Mouse (Mus musculus): ENCODE data around the gene Ube2e2. TPM values are rescaled to one million over a fixed set of nuclear protein-coding genes. Genes with fewer than 3 reads are reported as not detected.
"Not testable (repeated sequence)": the region's sequence is repeated elsewhere in the genome, so short reads cannot be mapped to it uniquely, and the experiment has no call there.

Ube2e2 gene
- total and polyA plus RNA-seq, 2 experiments from 2014 or later, result 38.5 to 44.5 TPM

DNA sequence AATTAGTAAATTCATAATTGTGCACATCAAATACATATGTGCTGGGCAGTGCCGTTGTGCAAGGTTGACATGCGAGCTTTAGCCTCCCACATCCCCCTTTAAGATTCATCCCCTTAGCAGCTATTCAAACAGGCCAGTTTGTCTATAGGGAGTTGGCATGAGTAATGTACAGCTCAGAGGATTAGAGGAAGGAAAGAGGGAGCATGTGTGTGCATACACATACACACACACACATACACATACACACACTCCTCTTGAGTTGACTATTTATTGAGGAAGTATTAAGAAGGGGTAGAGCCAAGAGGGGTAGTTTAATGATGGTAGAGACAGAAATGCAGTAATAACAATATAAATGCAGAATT lies 339.5 kb downstream of the Ube2e2 start:
- H3K9ac ChIP-seq (replicated peaks; ENCODE audit: low read depth, low read length), result no peak overlapping the region
- H3K36me3 ChIP-seq (replicated peaks; ENCODE audit: control insufficient read depth, insufficient read depth, low read length), result no peaks in the 10 kb centered on the region
- ATAC-seq (ENCODE audit: insufficient read depth, low read depth) (no peak), DNase-seq (ENCODE audit: low spot score) (no peak)
- H3K27ac ChIP-seq (ENCODE audit: low read depth), result no peak overlapping the region
- TF ChIP-seq EP300 (IDR thresholded peaks at IDR 0.05; ENCODE audit: low read depth), result no peak
- no peak for TF ChIP-seq CTCF (IDR thresholded peaks at IDR 0.05; ENCODE audit: low read depth)
- H3K27me3 ChIP-seq (ENCODE audit: control insufficient read depth, insufficient read depth, low read length), result no peaks in the 10 kb centered on the region
- no peak overlapping the region for H3K4me3 ChIP-seq (ENCODE audit: low read depth, low read length)
- no peak overlapping the region for H3K4me2 ChIP-seq (ENCODE audit: low read depth, low read length)
- no peaks in the 10 kb centered on the region for H3K4me1 ChIP-seq (ENCODE audit: control insufficient read depth, insufficient read depth)
- 84% methylated on average over 2 of the region's 2 CpGs for WGBS
- H3K9me3 ChIP-seq (replicated peaks; ENCODE audit: control insufficient read depth, low read length), result no peaks in the 10 kb centered on the region

- Histone ChIP-seq H3K9ac (replicated peaks; ENCODE audit: low read depth, low read length) (no peak overlapping the region), H3K4me1 (ENCODE audit: control insufficient read depth, insufficient read depth) (no peaks in the 10 kb centered on the region), H3K4me2 (ENCODE audit: low read depth, low read length) (no peak overlapping the region), H3K9me3 (replicated peaks; ENCODE audit: control insufficient read depth, low read length) (no peaks in the 10 kb centered on the region), H3K27me3 (ENCODE audit: control insufficient read depth, insufficient read depth, low read length) (no peaks in the 10 kb centered on the region), H3K27ac (ENCODE audit: low read depth) (no peak overlapping the region), H3K36me3 (replicated peaks; ENCODE audit: control insufficient read depth, insufficient read depth, low read length) (no peaks in the 10 kb centered on the region), H3K4me3 (ENCODE audit: low read depth, low read length) (no peak overlapping the region)
- DNase-seq (ENCODE audit: low spot score) (no peak), ATAC-seq (ENCODE audit: insufficient read depth, low read depth) (no peak)
- WGBS, result 73% methylated on average over 3 of the region's 3 CpGs
- no peak for TF ChIP-seq CTCF (IDR thresholded peaks at IDR 0.05; ENCODE audit: low read depth)
- no peak for TF ChIP-seq EP300 (IDR thresholded peaks at IDR 0.05; ENCODE audit: low read depth)
These were observed 340.0 kb downstream of the Ube2e2 start for GRCm38 (mm10) chr14:18553987-18554626.

- no peak for TF ChIP-seq EP300 (IDR thresholded peaks at IDR 0.05; ENCODE audit: low read depth)
- no peak for TF ChIP-seq CTCF (IDR thresholded peaks at IDR 0.05; ENCODE audit: low read depth)
- ATAC-seq (ENCODE audit: insufficient read depth, low read depth), result no peak
These were observed 346.5 kb downstream of the Ube2e2 start for GRCm38 (mm10) chr14:18547541-18547940.

DNA sequence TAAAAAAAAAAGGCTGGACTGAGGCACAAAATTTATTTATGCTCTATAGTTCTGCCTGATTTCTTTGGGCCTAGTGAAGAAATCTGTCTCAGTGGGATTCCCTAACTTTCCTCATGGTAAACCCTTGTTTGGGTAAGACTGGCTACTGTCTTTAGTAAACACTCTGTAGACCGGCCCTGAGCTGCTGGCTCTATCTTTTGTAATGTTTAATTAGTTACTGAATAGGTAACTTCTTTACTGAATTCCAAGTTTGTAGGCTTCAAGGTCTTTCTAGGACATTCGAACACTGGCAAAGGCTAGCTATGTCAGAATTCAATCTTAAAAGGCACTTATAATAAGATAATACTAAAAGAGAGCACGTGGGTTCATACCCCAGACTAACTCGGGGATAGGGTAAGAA lies 355.0 kb downstream of the Ube2e2 start:
- H3K27me3 ChIP-seq (ENCODE audit: control insufficient read depth, insufficient read depth, low read length); ATAC-seq (ENCODE audit: insufficient read depth, low read depth); H3K9ac ChIP-seq (replicated peaks; ENCODE audit: low read depth, low read length); H3K4me2 ChIP-seq (ENCODE audit: low read depth, low read length); DNase-seq (ENCODE audit: low spot score); H3K4me1 ChIP-seq (ENCODE audit: control insufficient read depth, insufficient read depth); H3K4me3 ChIP-seq (ENCODE audit: low read depth, low read length); H3K36me3 ChIP-seq (replicated peaks; ENCODE audit: control insufficient read depth, insufficient read depth, low read length); H3K27ac ChIP-seq (ENCODE audit: low read depth); H3K9me3 ChIP-seq (replicated peaks; ENCODE audit: control insufficient read depth, low read length): not testable (repeated sequence)
- WGBS, result 69% methylated on average over 4 of the region's 4 CpGs

More at GRCm38 (mm10) chr14:18547541-18547940, 346.5 kb downstream of the Ube2e2 start:
- Histone ChIP-seq H3K4me3 (ENCODE audit: low read depth, low read length) (no peak overlapping the region), H3K27ac (ENCODE audit: low read depth) (no peak overlapping the region), H3K9ac (replicated peaks; ENCODE audit: low read depth, low read length) (no peak overlapping the region), H3K36me3 (replicated peaks; ENCODE audit: control insufficient read depth, insufficient read depth, low read length) (no peaks in the 10 kb centered on the region), H3K9me3 (replicated peaks; ENCODE audit: control insufficient read depth, low read length) (no peaks in the 10 kb centered on the region), H3K4me1 (ENCODE audit: control insufficient read depth, insufficient read depth) (no peaks in the 10 kb centered on the region), H3K4me2 (ENCODE audit: low read depth, low read length) (no peak overlapping the region), H3K27me3 (ENCODE audit: control insufficient read depth, insufficient read depth, low read length) (no peaks in the 10 kb centered on the region)
- DNase-seq (ENCODE audit: low spot score), result no peak
- 75% methylated on average over 5 of the region's 5 CpGs for WGBS

- no peaks in the 10 kb centered on the region for H3K36me3 ChIP-seq (replicated peaks; ENCODE audit: control insufficient read depth, insufficient read depth, low read length)
- H3K4me3 ChIP-seq (ENCODE audit: low read depth, low read length), result no peak overlapping the region
- H3K27me3 ChIP-seq (ENCODE audit: control insufficient read depth, insufficient read depth, low read length), result no peaks in the 10 kb centered on the region
- WGBS, result 51% methylated on average over 2 of the region's 2 CpGs
- no peak overlapping the region for H3K27ac ChIP-seq (ENCODE audit: low read depth)
- no peak for TF ChIP-seq EP300 (IDR thresholded peaks at IDR 0.05; ENCODE audit: low read depth)
- TF ChIP-seq CTCF (IDR thresholded peaks at IDR 0.05; ENCODE audit: low read depth), result no peak
- no peaks in the 10 kb centered on the region for H3K4me1 ChIP-seq (ENCODE audit: control insufficient read depth, insufficient read depth)
- ATAC-seq (ENCODE audit: insufficient read depth, low read depth), result no peak
- no peak overlapping the region for H3K9ac ChIP-seq (replicated peaks; ENCODE audit: low read depth, low read length)
- DNase-seq (ENCODE audit: low spot score), result no peak
- H3K9me3 ChIP-seq (replicated peaks; ENCODE audit: control insufficient read depth, low read length), result no peaks in the 10 kb centered on the region
- H3K4me2 ChIP-seq (ENCODE audit: low read depth, low read length), result no peak overlapping the region
These were observed 363.2 kb downstream of the Ube2e2 start for GRCm38 (mm10) chr14:18530899-18531298.

- no peak for ATAC-seq (ENCODE audit: insufficient read depth, low read depth)
- WGBS, result 40% methylated on average over 4 of the region's 4 CpGs
- H3K4me3 ChIP-seq (ENCODE audit: low read depth, low read length), result no peak overlapping the region
These were observed 363.6 kb downstream of the Ube2e2 start for GRCm38 (mm10) chr14:18530496-18530895.

More at GRCm38 (mm10) chr14:18530496-18530895, 363.6 kb downstream of the Ube2e2 start:
- no peak overlapping the region for H3K9ac ChIP-seq (replicated peaks; ENCODE audit: low read depth, low read length)
- no peak for DNase-seq (ENCODE audit: low spot score)
- no peaks in the 10 kb centered on the region for H3K9me3 ChIP-seq (replicated peaks; ENCODE audit: control insufficient read depth, low read length)
- H3K27me3 ChIP-seq (ENCODE audit: control insufficient read depth, insufficient read depth, low read length), result no peaks in the 10 kb centered on the region
- no peaks in the 10 kb centered on the region for H3K4me1 ChIP-seq (ENCODE audit: control insufficient read depth, insufficient read depth)
- H3K36me3 ChIP-seq (replicated peaks; ENCODE audit: control insufficient read depth, insufficient read depth, low read length), result no peaks in the 10 kb centered on the region
- no peak overlapping the region for H3K27ac ChIP-seq (ENCODE audit: low read depth)
- H3K4me2 ChIP-seq (ENCODE audit: low read depth, low read length), result no peak overlapping the region
- no peak for TF ChIP-seq EP300 (IDR thresholded peaks at IDR 0.05; ENCODE audit: low read depth)
- no peak for TF ChIP-seq CTCF (IDR thresholded peaks at IDR 0.05; ENCODE audit: low read depth)
